Mouse (Mus musculus) CH12.LX (cell line): ENCODE measurements at regions not wholly inside any gene's neighbourhood (a gene's known extent, or its start where the extent isn't known, plus 50 kb on each side); places are given as distances from the start of the nearest gene placed in this dataset.

Experiments
- CTCF ChIP-seq, 2 experiments: IDR thresholded peaks in 1 of 2; conservative IDR thresholded peaks in 1 of 2; 2 replicates each; pipeline ENCODE4 v1.5.1; 2011 to 2012; ENCODE audit warnings: low read depth in 2 of 2, low read length in 2 of 2, improper control_type of control experiment in 1 of 2, inconsistent platforms in 1 of 2, mild to moderate bottlenecking in 1 of 2, moderate library complexity in 1 of 2
- MAFK ChIP-seq: IDR thresholded peaks from 2 replicates; pipeline ENCODE4 v1.6.1; 2011; ENCODE audit warnings: low read length, improper control_type of control experiment; ENCODE audit not compliant: insufficient replicate concordance
- MYC ChIP-seq: IDR thresholded peaks from 2 replicates; pipeline ENCODE4 v1.6.1; 2011; ENCODE audit warnings: low read depth, mild to moderate bottlenecking, improper control_type of control experiment, low read length
- NRF1 ChIP-seq: IDR thresholded peaks from 2 replicates; pipeline ENCODE4 v1.6.1; 2014; ENCODE audit warnings: low read depth, mild to moderate bottlenecking, inconsistent platforms, low read length, improper control_type of control experiment, moderate library complexity
- POLR2A ChIP-seq: IDR thresholded peaks from 2 replicates; pipeline ENCODE4 v1.6.1; 2011; ENCODE audit warnings: low read depth, mild to moderate bottlenecking, improper control_type of control experiment, low read length

GRCm38 (mm10) chr12:115404116-115404515 lies 643.4 kb upstream of the Zfp386 start:
- no peak for TF ChIP-seq POLR2A
- TF ChIP-seq NRF1: no peak
- TF ChIP-seq MAFK: no peak
- TF ChIP-seq MYC: no peak
- no peak for TF ChIP-seq CTCF (conservative IDR thresholded peaks at IDR 0.05 in 1 of 2, IDR thresholded peaks at IDR 0.05 in 1 of 2; ENCODE audit: low read depth in 2 of 2, low read length in 2 of 2)
